Mouse (Mus musculus): ENCODE data around the gene Hbq1a.
"Not testable (repeated sequence)": the region's sequence is repeated elsewhere in the genome, so short reads cannot be mapped to it uniquely, and the experiment has no call there.

Gene Hbq1a

GRCm38 (mm10) chr11:32285031-32285775 is 14.7 kb upstream of the Hbq1a start:
- no peak for DNase-seq (ENCODE audit: low spot score)

DNA sequence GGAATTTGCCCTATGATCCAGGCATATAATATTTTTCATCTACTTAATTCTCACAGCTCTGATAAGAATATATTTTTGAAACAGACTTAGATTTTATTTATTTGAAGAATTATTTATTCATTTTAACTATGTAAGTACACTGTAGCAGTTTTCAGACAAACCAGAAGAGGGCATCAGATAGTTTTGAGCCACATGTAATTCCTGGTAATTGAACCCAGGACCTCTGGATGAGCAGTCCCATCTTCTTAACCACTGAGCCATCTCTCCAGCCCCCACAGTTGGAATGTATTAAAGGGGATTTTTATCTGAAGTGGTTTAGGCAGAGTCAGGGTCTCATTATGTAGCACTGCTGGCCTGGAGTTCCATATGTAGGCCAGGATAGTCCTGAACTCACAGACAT is 14.0 kb upstream of the Hbq1a start:
- DNase-seq (ENCODE audit: low spot score), result not testable (repeated sequence)

DNA sequence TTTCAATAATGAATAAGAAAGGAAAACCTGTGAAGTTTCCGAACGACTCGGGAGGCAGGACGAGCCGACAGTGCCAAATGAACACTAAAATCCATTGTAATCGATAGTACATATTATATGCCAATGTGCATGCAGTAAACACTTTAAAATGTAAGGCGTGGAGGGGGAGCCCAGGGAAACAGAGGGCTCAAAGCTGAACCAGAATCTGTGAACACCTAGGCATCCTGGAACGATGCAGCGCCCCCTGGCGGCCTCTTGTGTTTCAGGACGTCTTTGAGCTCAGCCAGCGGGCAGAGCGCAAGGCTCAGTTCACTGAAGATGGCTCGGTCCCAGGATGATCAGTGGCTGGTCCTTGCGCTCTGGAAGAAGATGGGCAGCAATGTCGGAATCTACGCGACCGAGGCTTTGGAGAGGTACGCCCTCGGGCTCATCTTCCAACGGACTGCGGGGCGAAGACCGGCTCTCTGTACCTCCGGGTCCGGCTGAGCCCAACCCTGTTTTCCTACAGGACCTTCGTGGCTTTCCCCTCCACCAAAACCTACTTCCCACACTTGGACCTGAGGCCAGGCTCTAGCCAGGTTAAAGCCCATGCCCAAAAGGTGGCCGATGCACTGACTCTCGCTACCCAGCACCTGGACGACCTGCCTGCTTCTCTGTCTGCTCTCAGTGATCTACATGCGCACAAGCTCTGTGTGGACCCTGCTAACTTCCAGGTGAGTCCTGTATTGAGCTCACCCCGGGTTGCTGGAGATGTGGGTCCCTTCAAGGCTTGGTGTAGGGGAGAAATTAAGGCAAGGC is 13.0 kb upstream of the Hbq1a start, which contains the start of gene Hbq1b:
Gene Hbq1b, plus strand, starts transcription at position 271 of the 798 bp plus-strand sequence.
- peak; percentile 75 for DNase-seq (ENCODE audit: low spot score)

DNA sequence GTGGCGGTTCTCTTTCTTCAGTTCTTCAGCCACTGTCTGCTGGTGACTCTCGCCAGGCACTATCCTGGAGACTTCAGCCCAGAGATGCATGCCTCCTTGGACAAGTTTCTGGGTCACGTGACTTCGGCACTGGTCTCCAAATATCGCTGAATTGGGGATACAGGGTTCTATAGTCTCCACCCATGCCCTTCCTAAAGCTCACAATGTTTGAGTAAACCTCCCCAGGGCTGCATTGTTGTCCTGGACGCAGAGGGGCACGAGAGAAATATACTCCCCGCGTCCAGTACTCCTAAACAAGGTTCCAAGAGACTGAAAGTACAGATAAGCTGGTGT is 12.4 kb upstream of the Hbq1a start:
- no peak for DNase-seq (ENCODE audit: low spot score)

DNA sequence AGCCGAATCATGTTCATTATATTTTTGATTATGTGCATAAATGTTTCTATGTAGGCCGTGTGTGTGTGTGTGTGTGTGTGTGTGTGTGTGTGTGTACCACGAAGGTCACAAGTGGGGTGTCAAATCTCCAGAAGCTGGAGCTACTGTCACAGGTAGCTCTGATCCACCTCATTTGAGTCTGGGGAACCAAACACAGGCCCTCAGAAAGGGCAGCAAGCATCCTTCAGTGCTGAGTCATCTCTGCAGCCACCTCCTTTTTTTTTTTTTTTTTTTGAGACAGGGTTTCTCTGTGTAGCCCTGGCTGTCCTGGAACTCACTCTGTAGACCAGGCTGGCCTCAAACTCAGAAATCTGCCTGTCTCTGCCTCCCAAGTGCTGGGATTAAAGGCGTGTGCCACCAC is 7.0 kb upstream of the Hbq1a start:
- DNase-seq (ENCODE audit: low spot score), result not testable (repeated sequence)

- not testable (repeated sequence) for DNase-seq (ENCODE audit: low spot score)
Observed at GRCm38 (mm10) chr11:32293479-32293878, 6.4 kb upstream of the Hbq1a start.

GRCm38 (mm10) chr11:32296203-32296602 is 3.7 kb upstream of the Hbq1a start, which contains the start of gene Hba-a2:
Gene Hba-a2 (plus strand): TSS chr11:32296489.
- DNase-seq (ENCODE audit: low spot score), result not testable (repeated sequence)

DNA sequence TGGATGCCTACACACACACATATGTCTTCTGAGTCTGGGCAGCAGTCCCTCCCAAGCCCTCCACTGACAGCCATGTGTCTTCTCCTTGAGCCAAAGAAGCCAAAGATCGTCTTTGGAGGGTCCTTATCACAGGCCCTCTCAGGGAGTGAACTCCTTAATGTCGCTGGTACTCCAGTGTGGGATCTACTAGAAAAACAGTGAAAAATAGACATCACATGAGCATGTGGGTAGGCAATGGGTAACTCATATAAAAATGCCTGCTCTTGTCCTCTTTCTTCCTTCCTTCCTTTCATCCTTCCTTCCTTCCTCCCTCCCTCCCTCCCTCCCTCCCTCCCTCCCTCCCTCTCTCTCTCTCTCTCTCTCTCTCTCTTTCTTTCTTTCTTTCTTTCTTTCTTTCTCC is 2.5 kb upstream of the Hbq1a start:
- not testable (repeated sequence) for DNase-seq (ENCODE audit: low spot score)

DNA sequence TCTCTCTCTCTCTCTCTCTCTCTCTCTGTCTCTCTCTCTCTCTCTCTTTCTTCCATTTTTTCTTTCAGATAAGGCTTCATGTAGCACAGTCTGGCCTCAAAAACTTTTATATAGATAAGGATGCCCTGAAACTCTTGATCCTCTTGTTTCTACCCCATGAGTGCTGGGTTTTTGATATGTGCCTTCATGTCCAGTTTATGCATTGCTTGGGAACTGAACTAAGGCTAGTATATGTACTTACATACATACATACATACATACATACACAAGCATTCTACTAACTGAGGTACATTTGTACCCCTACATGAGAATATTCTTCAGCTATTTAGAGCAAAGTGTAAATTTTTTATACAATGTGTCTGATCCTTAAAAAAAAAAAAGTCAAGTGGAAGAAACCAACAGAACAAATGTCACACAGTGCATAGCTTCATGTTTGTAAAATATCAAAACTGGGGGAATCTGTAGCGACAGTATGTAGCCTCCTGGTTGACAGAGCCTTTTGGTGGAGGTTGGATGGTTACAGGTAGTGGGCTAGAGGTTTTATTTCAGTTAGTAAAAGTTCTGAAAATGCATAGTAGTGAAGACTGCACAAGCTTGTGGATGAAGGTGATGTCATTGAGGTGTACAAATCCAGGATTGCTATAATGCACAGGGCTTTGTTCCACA is 1.9 kb upstream of the Hbq1a start:
- DNase-seq (ENCODE audit: low spot score), result no peak

GRCm38 (mm10) chr11:32298532-32298918 is 1.3 kb upstream of the Hbq1a start:
- no peak for DNase-seq (ENCODE audit: low spot score)

DNA sequence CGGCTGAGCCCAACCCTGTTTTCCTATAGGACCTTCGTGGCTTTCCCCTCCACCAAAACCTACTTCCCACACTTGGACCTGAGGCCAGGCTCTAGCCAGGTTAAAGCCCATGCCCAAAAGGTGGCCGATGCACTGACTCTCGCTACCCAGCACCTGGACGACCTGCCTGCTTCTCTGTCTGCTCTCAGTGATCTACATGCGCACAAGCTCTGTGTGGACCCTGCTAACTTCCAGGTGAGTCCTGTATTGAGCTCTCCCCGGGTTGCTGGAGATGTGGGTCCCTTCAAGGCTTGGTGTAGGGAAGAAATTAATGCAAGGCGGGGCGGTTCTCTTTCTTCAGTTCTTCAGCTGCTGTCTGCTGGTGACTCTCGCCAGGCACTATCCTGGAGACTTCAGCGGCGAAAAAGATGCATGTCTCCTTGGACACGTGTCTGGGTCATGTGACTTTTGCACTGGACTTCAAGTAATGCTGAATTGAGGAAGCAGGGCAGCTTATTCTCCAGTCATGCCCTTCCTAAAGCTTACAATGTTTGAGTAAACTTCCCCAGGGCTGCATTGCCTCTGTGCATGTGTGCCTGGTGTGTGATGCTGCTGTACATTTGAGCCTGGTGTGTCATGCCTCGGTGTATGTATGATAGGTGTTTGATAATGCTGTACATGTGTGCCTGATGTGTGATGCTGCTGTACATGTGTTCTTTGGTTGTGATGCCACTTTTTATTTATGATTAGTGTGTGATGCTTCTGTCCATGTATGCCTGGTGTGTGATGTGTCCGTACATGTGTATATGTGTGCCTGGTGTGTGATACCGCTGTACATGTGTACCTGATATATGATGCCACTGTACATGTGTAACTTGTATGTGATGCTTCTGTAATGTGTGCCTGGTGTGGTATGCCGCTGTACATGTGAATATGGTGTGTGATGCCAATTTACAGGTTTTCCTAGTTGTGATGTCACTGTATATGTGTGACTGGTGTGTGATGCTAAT is 704 bp downstream of the Hbq1a start:
- no peak for DNase-seq (ENCODE audit: low spot score)

DNA sequence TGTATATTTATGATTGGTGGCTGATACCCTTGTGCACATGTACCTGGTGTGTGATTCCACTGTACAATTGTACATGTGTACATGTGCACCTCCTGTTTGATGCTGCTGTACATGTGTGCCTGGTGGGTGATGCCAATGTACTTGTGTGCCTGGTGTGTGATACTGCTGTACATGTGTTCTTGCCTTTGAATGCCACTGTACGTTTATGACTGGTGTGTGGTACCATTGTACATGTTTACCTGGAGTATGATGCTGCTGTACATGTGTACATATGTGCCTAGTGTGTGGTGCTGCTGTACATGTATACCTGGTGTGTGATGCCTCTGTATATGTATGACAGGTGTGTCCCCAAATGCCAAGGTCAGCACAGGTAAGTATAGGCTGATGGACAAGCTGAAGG is 1.6 kb downstream of the Hbq1a start:
- DNase-seq (ENCODE audit: low spot score), result no peak

- no peak for DNase-seq (ENCODE audit: low spot score)
Observed at GRCm38 (mm10) chr11:32302824-32303419, 3.1 kb downstream of the Hbq1a start.

DNA sequence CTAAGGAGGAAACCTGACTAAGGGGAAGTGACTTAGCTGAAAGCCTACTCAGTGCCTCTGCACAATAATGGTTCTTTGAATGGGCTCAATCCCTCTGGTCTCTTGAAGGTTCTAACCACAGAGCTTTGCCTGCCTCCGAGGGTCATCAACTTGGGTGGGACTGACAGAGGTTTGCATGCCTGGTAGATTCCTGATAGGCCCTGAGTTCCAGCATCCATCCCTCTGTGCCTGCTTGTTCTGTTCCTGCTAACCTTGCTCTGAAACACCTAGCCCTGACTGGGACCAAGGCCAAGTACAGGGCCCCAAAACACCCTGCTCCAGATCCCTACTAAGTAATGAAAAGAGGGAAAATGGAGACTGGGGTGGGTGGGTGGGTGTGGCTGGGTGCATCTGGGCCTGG is 3.6 kb downstream of the Hbq1a start:
- no peak for DNase-seq (ENCODE audit: low spot score)

DNA sequence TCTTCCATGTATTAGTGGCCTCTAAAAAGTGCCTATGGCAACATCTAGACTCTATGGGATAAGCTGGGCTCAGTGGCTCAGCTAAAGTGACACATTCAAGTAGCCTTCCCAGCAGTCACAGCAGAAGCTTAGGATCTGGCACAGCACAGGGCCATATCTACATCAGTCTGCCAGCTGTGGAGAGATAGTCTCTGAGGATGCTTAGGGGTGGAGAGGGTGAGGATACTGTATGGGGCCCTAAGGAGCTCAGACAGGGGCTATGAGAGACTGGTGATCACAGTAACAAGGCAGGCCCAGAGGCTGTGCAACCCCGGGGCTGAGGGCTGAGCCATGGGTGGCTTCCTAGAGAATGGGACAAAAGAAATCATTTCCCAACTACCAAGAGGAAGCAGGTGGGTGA is 7.1 kb downstream of the Hbq1a start:
- DNase-seq (ENCODE audit: low spot score), result no peak

GRCm38 (mm10) chr11:32309446-32309845 is 9.6 kb downstream of the Hbq1a start:
- DNase-seq (ENCODE audit: low spot score), result no peak

- no peak for DNase-seq (ENCODE audit: low spot score)
Observed at GRCm38 (mm10) chr11:32309928-32310327, 10.1 kb downstream of the Hbq1a start.

DNA sequence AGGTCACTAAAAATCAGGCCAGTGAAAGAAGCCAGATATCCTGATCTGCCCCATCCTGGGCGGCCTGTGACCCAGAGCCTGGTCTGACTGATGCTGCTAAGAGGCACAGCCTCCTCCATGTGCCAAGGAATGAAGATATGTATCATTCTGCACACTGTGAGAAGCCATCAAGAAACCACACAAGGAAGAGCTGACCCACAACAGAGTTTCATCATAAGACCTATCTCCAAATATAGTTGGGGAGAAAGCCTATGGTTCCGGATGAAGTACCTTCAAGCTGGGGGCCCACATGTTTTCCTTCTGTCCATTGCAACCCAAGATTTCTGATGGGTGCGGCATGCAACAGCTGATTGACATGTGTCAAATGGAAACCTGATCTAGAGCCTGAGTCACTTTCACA is 16.1 kb downstream of the Hbq1a start:
- no peak for DNase-seq (ENCODE audit: low spot score)

DNA sequence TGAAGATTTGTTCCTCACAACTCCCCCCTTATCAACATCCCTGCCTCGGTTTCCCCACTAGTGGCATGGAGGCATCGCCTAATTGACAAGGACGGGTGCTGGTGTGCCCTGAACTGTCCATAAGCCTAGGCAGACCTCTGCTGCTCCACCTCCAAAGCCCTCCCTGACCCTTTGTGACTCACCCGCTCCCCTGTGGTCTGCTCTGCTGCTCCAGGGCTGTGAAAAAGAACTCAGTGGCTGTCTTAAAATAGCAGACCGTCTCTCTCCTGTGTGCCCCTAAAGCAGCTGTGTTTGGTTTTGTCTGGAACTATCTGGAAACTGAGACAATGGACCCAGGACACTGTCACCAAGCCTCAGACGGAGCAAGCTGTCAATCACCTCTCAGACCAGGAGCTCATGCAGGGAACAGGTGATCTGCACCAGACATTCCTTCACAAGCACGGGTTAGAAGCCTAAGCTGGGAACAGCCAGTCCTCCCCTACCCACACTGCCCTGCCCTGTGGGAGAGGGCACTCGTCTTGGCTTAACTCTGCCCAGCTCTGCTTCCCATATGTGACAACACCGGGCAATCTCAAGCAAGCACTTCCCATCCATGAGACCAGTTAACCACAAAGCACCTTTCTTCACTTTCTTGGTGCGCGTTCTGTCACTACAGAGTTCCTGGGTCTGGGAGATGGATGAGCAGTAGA is 20.8 kb downstream of the Hbq1a start:
- DNase-seq (ENCODE audit: low spot score), result no peak

- peak; percentile 68 for DNase-seq (ENCODE audit: low spot score)
Observed at GRCm38 (mm10) chr11:32321196-32321565, 21.3 kb downstream of the Hbq1a start.

DNA sequence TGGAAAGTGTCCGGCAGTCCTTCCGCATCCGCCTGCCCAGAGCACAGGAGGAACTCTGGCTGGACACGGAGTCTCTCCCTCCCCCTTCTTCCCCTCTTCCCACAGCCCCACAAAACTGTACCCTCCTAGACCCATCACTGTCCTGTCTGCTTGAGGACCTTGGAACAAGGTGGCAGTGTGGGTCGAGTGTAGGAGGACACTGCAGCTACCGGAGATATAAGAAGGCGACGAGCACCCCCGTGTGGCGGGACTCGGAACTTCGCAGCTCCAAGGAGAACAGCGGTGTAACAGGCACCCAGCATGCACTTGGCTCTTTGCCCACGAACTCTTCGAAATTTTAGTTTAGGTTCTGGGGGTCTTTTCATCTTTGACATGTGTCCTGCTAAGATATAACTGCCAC is 24.7 kb downstream of the Hbq1a start:
- peak; percentile 81 for DNase-seq (ENCODE audit: low spot score)
